Mouse (Mus musculus) c-Kit-positive CD71-positive TER-119-positive erythroid progenitor cells, embryonic 14.5 days (primary cell): Measurements from ENCODE around the gene Bmp3.

ENCODE experiments used
- DNase-seq: peaks from one replicate; pipeline ENCODE4 v3.0.0-alpha.2; 2013; ENCODE audit warnings: low spot score

The Bmp3 gene

GRCm38 (mm10) chr5:98902339-98902738 lies 48.1 kb downstream of the Bmp3 start:
- no peak for DNase-seq

GRCm38 (mm10) chr5:98918716-98919115 lies 64.5 kb downstream of the Bmp3 start:
- no peak for DNase-seq

- no peak for DNase-seq
These were observed 67.4 kb downstream of the Bmp3 start for GRCm38 (mm10) chr5:98921608-98922007.

GRCm38 (mm10) chr5:98922921-98923320 lies 68.7 kb downstream of the Bmp3 start:
- DNase-seq: no peak
